Mouse (Mus musculus) hematopoietic stem cell, adult 5-6 weeks (primary cell): ENCODE results near the gene Spock1. TPM values are rescaled to one million over a fixed set of nuclear protein-coding genes. Genes with fewer than 3 reads are reported as not detected.

Experiments
- ATAC-seq, 2 experiments: fragments of 125-278 bp in 1 of 2; replicated peaks in 1 of 2; 2 replicates each; pipeline ENCODE4 v1.8.0; 2016 to 2017; ENCODE audit warnings: inconsistent platforms in 2 of 2, mild to moderate bottlenecking in 2 of 2, moderate number of reproducible peaks in 2 of 2, low read depth in 1 of 2, moderate TSS enrichment in 1 of 2; ENCODE audit not compliant: low FRiP score in 2 of 2, poor library complexity in 2 of 2, severe bottlenecking in 2 of 2, insufficient read depth in 1 of 2, low TSS enrichment in 1 of 2
- total RNA-seq: library from RNA; stranded (forward); fragments of 172-1452, 232-1000 nt; gene quantifications from 2 replicates; pipeline ENCODE4 v1.2.3, GENCODE M21; 2017

Spock1 gene
- total RNA-seq, 1 experiment from 2014 or later: not detected

- ATAC-seq: no peak
These were observed 129.6 kb downstream of the Spock1 start for GRCm38 (mm10) chr13:57778524-57778923.

- ATAC-seq: no peak
These were observed 136.1 kb downstream of the Spock1 start for GRCm38 (mm10) chr13:57771998-57772397.

GRCm38 (mm10) chr13:57766721-57767120 is 141.4 kb downstream of the Spock1 start:
- no peak for ATAC-seq

GRCm38 (mm10) chr13:57761122-57761521 is 147.0 kb downstream of the Spock1 start:
- no peak for ATAC-seq

GRCm38 (mm10) chr13:57760618-57761017 is 147.5 kb downstream of the Spock1 start:
- no peak for ATAC-seq

- ATAC-seq: no peak
These were observed 151.8 kb downstream of the Spock1 start for GRCm38 (mm10) chr13:57756316-57756715.

GRCm38 (mm10) chr13:57750831-57751230 is 157.3 kb downstream of the Spock1 start:
- no peak for ATAC-seq

GRCm38 (mm10) chr13:57744667-57745066 is 163.5 kb downstream of the Spock1 start:
- ATAC-seq: no peak

GRCm38 (mm10) chr13:57741186-57741585 is 166.9 kb downstream of the Spock1 start:
- ATAC-seq: no peak

GRCm38 (mm10) chr13:57740473-57740872 is 167.7 kb downstream of the Spock1 start:
- no peak for ATAC-seq

- no peak for ATAC-seq
These were observed 172.1 kb downstream of the Spock1 start for GRCm38 (mm10) chr13:57736060-57736459.

GRCm38 (mm10) chr13:57734549-57734948 is 173.6 kb downstream of the Spock1 start:
- ATAC-seq: no peak

- ATAC-seq: no peak
These were observed 174.6 kb downstream of the Spock1 start for GRCm38 (mm10) chr13:57733521-57733920.

- ATAC-seq: no peak
These were observed 175.9 kb downstream of the Spock1 start for GRCm38 (mm10) chr13:57732251-57732650.

- no peak for ATAC-seq
These were observed 180.4 kb downstream of the Spock1 start for GRCm38 (mm10) chr13:57727716-57728115.

- no peak for ATAC-seq
These were observed 181.5 kb downstream of the Spock1 start for GRCm38 (mm10) chr13:57726654-57727053.

GRCm38 (mm10) chr13:57722329-57722936 is 185.7 kb downstream of the Spock1 start:
- ATAC-seq: no peak

- no peak for ATAC-seq
These were observed 186.4 kb downstream of the Spock1 start for GRCm38 (mm10) chr13:57721524-57722279.

GRCm38 (mm10) chr13:57718087-57718486 is 190.0 kb downstream of the Spock1 start:
- ATAC-seq: no peak
